Mouse (Mus musculus) kidney, embryonic 14.5 days (tissue): ENCODE measurements around the gene Piwil1. TPM values are rescaled to one million over a fixed set of nuclear protein-coding genes. Genes with fewer than 3 reads are reported as not detected.

Experiments
- ATAC-seq: fragments of 200-750 bp; cut with Nextera tagmentation; 2 replicates; pipeline ENCODE4 v1.8.0; 2017; ENCODE audit warnings: moderate number of reproducible peaks, mild to moderate bottlenecking, moderate TSS enrichment, moderate library complexity; ENCODE audit not compliant: low FRiP score, low TSS enrichment
- H3K27ac ChIP-seq: fragments of 300-500 bp; sonication (generic); 2 replicates; pipeline ENCODE4 v1.5.1; 2014; ENCODE audit warnings: low read depth, mild to moderate bottlenecking, low read length, moderate library complexity, mixed read lengths
- H3K27me3 ChIP-seq: fragments of 300-500 bp; sonication (generic); 2 replicates; pipeline ENCODE4 v1.6.1; 2014; ENCODE audit warnings: mild to moderate bottlenecking, low read length; ENCODE audit not compliant: control insufficient read depth, insufficient read depth
- H3K36me3 ChIP-seq: fragments of 300-500 bp; sonication (generic); 2 replicates; pipeline ENCODE4 v1.6.1; 2014; ENCODE audit warnings: low read length, mixed read lengths; ENCODE audit not compliant: control insufficient read depth, insufficient read depth
- H3K4me1 ChIP-seq: fragments of 300-500 bp; sonication (generic); 2 replicates; pipeline ENCODE4 v1.6.1; 2014; ENCODE audit warnings: low read length, mixed read lengths; ENCODE audit not compliant: control insufficient read depth, insufficient read depth
- H3K4me2 ChIP-seq: fragments of 300-500 bp; sonication (generic); replicated peaks from 2 replicates; pipeline ENCODE4 v1.6.1; 2014; ENCODE audit warnings: low read depth, mild to moderate bottlenecking, low read length
- H3K4me3 ChIP-seq: fragments of 300-500 bp; sonication (generic); 2 replicates; pipeline ENCODE4 v1.5.1; 2014; ENCODE audit warnings: mild to moderate bottlenecking, low read length
- H3K9ac ChIP-seq: fragments of 300-500 bp; sonication (generic); 2 replicates; pipeline ENCODE4 v1.6.1; 2014; ENCODE audit warnings: low read depth, mild to moderate bottlenecking, low read length, moderate library complexity
- H3K9me3 ChIP-seq: fragments of 300-500 bp; sonication (generic); 2 replicates; pipeline ENCODE4 v1.6.1; 2016; ENCODE audit warnings: low read length; ENCODE audit not compliant: control insufficient read depth
- WGBS: fragments of 180-500 bp; shearing (Covaris S2); extraction: QIAGEN DNeasy Blood & Tissue Kit; methylation state at CpG from one replicate; pipeline ENCODE4 v1.1.7; 2014; 5-methylcytosine and 5-hydroxymethylcytosine counted together
- polyA plus RNA-seq: library from polyadenylated mRNA; unstranded; fragments of >200 nt; fragmentation: Nextera tagmentation; extraction: Ambion mirVana; gene quantifications from 2 replicates; pipeline ENCODE4 v1.2.1, GENCODE M21; 2014

Gene Piwil1
- polyA plus RNA-seq, 1 experiment from 2014 or later = not detected

GRCm38 (mm10) chr5:128729341-128729740, 27.0 kb downstream of the Piwil1 start:
- 77% methylated on average over 5 of the region's 5 CpGs for WGBS

GRCm38 (mm10) chr5:128730634-128731033, 28.3 kb downstream of the Piwil1 start:
- Histone ChIP-seq H3K9me3 (no peaks in the 10 kb centered on the region), H3K4me2 (no peak overlapping the region), H3K9ac (no peak overlapping the region), H3K4me3 (no peak overlapping the region), H3K27me3 (no peaks in the 10 kb centered on the region), H3K36me3 (no peaks in the 10 kb centered on the region), H3K4me1 (no peaks in the 10 kb centered on the region), H3K27ac (no peak overlapping the region)
- 31% methylated on average over 5 of the region's 5 CpGs for WGBS
- no peak for ATAC-seq

More at GRCm38 (mm10) chr5:128729341-128729740, 27.0 kb downstream of the Piwil1 start:
- Histone ChIP-seq H3K27ac (no peak overlapping the region), H3K4me1 (no peaks in the 10 kb centered on the region), H3K36me3 (no peaks in the 10 kb centered on the region), H3K4me3 (no peak overlapping the region), H3K9ac (no peak overlapping the region), H3K9me3 (no peaks in the 10 kb centered on the region), H3K27me3 (no peaks in the 10 kb centered on the region), H3K4me2 (no peak overlapping the region)
- ATAC-seq = no peak

GRCm38 (mm10) chr5:128732416-128733014, 30.2 kb downstream of the Piwil1 start:
- no peaks in the 10 kb centered on the region for H3K27me3 ChIP-seq
- 66% methylated on average over 11 of the region's 11 CpGs for WGBS
- no peak for ATAC-seq

GRCm38 (mm10) chr5:128733955-128734354, 31.6 kb downstream of the Piwil1 start:
- no peak overlapping the region for H3K4me2 ChIP-seq
- no peaks in the 10 kb centered on the region for H3K27me3 ChIP-seq
- H3K4me1 ChIP-seq = no peaks in the 10 kb centered on the region
- H3K4me3 ChIP-seq = no peak overlapping the region
- WGBS = 4% methylated on average over 6 of the region's 6 CpGs
- H3K9ac ChIP-seq = no peak overlapping the region
- ATAC-seq = no peak
- no peaks in the 10 kb centered on the region for H3K36me3 ChIP-seq
- no peak overlapping the region for H3K27ac ChIP-seq
- no peaks in the 10 kb centered on the region for H3K9me3 ChIP-seq

More at GRCm38 (mm10) chr5:128732416-128733014, 30.2 kb downstream of the Piwil1 start:
- H3K27ac ChIP-seq = no peak overlapping the region
- no peak overlapping the region for H3K9ac ChIP-seq
- H3K4me1 ChIP-seq = no peaks in the 10 kb centered on the region
- no peaks in the 10 kb centered on the region for H3K36me3 ChIP-seq
- no peak overlapping the region for H3K4me3 ChIP-seq
- no peaks in the 10 kb centered on the region for H3K9me3 ChIP-seq
- H3K4me2 ChIP-seq = no peak overlapping the region

- H3K4me1 ChIP-seq = no peaks in the 10 kb centered on the region
- H3K9ac ChIP-seq = no peak overlapping the region
- no peaks in the 10 kb centered on the region for H3K36me3 ChIP-seq
- no peaks in the 10 kb centered on the region for H3K9me3 ChIP-seq
- no peak overlapping the region for H3K4me2 ChIP-seq
- 71% methylated on average over 22 of the region's 22 CpGs for WGBS
- H3K27me3 ChIP-seq = no peaks in the 10 kb centered on the region
- ATAC-seq = no peak
- H3K4me3 ChIP-seq = no peak overlapping the region
- no peak overlapping the region for H3K27ac ChIP-seq
These were observed 33.6 kb downstream of the Piwil1 start for GRCm38 (mm10) chr5:128735921-128736320.

- Histone ChIP-seq H3K9ac (no peak overlapping the region), H3K27ac (no peak overlapping the region), H3K4me3 (no peak overlapping the region), H3K36me3 (no peaks in the 10 kb centered on the region), H3K4me2 (no peak overlapping the region), H3K9me3 (no peaks in the 10 kb centered on the region), H3K4me1 (no peaks in the 10 kb centered on the region), H3K27me3 (no peaks in the 10 kb centered on the region)
- no peak for ATAC-seq
- WGBS = 44% methylated on average over 16 of the region's 17 CpGs
These were observed 37.0 kb downstream of the Piwil1 start for GRCm38 (mm10) chr5:128739168-128739837.

- H3K27me3 ChIP-seq = no peaks in the 10 kb centered on the region
- ATAC-seq = no peak
- H3K4me1 ChIP-seq = no peaks in the 10 kb centered on the region
- H3K4me2 ChIP-seq = no peak overlapping the region
- no peaks in the 10 kb centered on the region for H3K36me3 ChIP-seq
- H3K4me3 ChIP-seq = no peak overlapping the region
- H3K27ac ChIP-seq = no peak overlapping the region
- no peaks in the 10 kb centered on the region for H3K9me3 ChIP-seq
- no peak overlapping the region for H3K9ac ChIP-seq
- 42% methylated on average over 8 of the region's 8 CpGs for WGBS
These were observed 37.5 kb downstream of the Piwil1 start for GRCm38 (mm10) chr5:128739838-128740171.

GRCm38 (mm10) chr5:128744351-128744750, 42.0 kb downstream of the Piwil1 start:
- Histone ChIP-seq H3K27ac (no peak overlapping the region), H3K9me3 (no peaks in the 10 kb centered on the region), H3K27me3 (no peaks in the 10 kb centered on the region), H3K9ac (no peak overlapping the region), H3K36me3 (no peaks in the 10 kb centered on the region), H3K4me2 (no peak overlapping the region), H3K4me3 (no peak overlapping the region), H3K4me1 (no peaks in the 10 kb centered on the region)
- no peak for ATAC-seq
- WGBS = 84% methylated on average over 6 of the region's 6 CpGs

- H3K4me2 ChIP-seq = no peak overlapping the region
- no peaks in the 10 kb centered on the region for H3K9me3 ChIP-seq
- WGBS = 79% methylated on average over 9 of the region's 9 CpGs
- no peak overlapping the region for H3K27ac ChIP-seq
- no peaks in the 10 kb centered on the region for H3K27me3 ChIP-seq
- no peak overlapping the region for H3K4me3 ChIP-seq
- no peaks in the 10 kb centered on the region for H3K36me3 ChIP-seq
- H3K9ac ChIP-seq = no peak overlapping the region
- no peaks in the 10 kb centered on the region for H3K4me1 ChIP-seq
- no peak for ATAC-seq
These were observed 42.9 kb downstream of the Piwil1 start for GRCm38 (mm10) chr5:128745206-128745605.
